Comparison of ENCODE assay signal across 12 mouse cellular contexts in genomic region chr6:143464907-143465537, GRCm38 (mm10).
DNase-seq lines count a peak whose midpoint lies in the region; TF ChIP-seq lines count a peak whose summit lies in the region.
"Had no signal": no experiment of that assay in that cellular context is flagged by ENCODE, and none has a peak within 500 bp of the region (broad histone marks: within the 10 kb centered on the region; RNA-seq: fewer than 3 reads in every experiment).

No protein-coding gene starts in this region.

- no peak overlapping the region for H3K27ac ChIP-seq in gastrocnemius, adult 2 months
- no peak overlapping the region for H3K27ac ChIP-seq in embryonic fibroblast, embryonic 13.5 days (ENCODE audit: insufficient read depth, low read length)
- H3K27ac ChIP-seq: embryonic facial prominence, embryonic 12.5 days; limb, embryonic 15.5 days had no signal

- intact Hi-C loops in gastrocnemius, adult 2 months (cut with DNase I), result no loop called here
- intact Hi-C loops in gastrocnemius, postnatal 14 days (cut with DNase I; ENCODE audit: low total_unique reads), result no loop called here

- peak; percentile 47 for TF ChIP-seq CTCF in gastrocnemius, adult 2 months (IDR thresholded peaks at IDR 0.05)
- peak; percentile 25; the same call in 1 of the 2 replicates for TF ChIP-seq CTCF in embryonic fibroblast, embryonic 13.5 days (IDR thresholded peaks at IDR 0.05; ENCODE audit: borderline replicate concordance, insufficient read depth, low read length)

- no peak for DNase-seq in gastrocnemius, adult 2 months
- DNase-seq in gastrocnemius, postnatal 14 days, result no peak
- peak; percentile 9 for DNase-seq in ovary, postnatal 14 days (ENCODE audit: low spot score)
- DNase-seq in ovary, postnatal 10 days (ENCODE audit: low spot score), result no peak
- peak; percentile 29 for DNase-seq in retina, postnatal 1 day
- no peak for DNase-seq in right cerebral cortex, postnatal 10 days (ENCODE audit: low spot score in 2 of 2)
- DNase-seq in adrenal gland, adult 8-10 months, result no peak
- DNase-seq: adrenal gland, postnatal 14 days; heart, postnatal 36 days had no signal

- no peak for TF ChIP-seq POLR2A in embryonic fibroblast, embryonic 13.5 days (IDR thresholded peaks at IDR 0.05; ENCODE audit: low read depth, low read length)

- no peak overlapping the region for H3K4me3 ChIP-seq in gastrocnemius, adult 2 months
- no peak overlapping the region for H3K4me3 ChIP-seq in embryonic fibroblast, embryonic 13.5 days (ENCODE audit: insufficient read depth, low read length)
- H3K4me3 ChIP-seq: embryonic facial prominence, embryonic 12.5 days; limb, embryonic 15.5 days had no signal

- no peaks in the 10 kb centered on the region for H3K4me1 ChIP-seq in embryonic fibroblast, embryonic 13.5 days (ENCODE audit: control insufficient read depth, insufficient read depth, low read length)
- H3K4me1 ChIP-seq: embryonic facial prominence, embryonic 12.5 days; limb, embryonic 15.5 days had no signal

Comparison
In these comparisons a context has a peak if more than half of its experiments do, and no peak if none do; other contexts are left out.
1. DNase-seq: peak in ovary, postnatal 14 days (single experiment) and retina, postnatal 1 day (single experiment); none in gastrocnemius, adult 2 months (single experiment), gastrocnemius, postnatal 14 days (single experiment), ovary, postnatal 10 days (single experiment), right cerebral cortex, postnatal 10 days (0 of 2) and adrenal gland, adult 8-10 months (single experiment).